Mouse (Mus musculus): ENCODE measurements around the gene Gm29427. TPM values are rescaled to one million over a fixed set of nuclear protein-coding genes. Genes with fewer than 3 reads are reported as not detected.
A peak's percentile ranks its signal among the peaks of the same experiment; 100 is the strongest.

Gene Gm29427
- polyA plus RNA-seq (2015; fragmentation: Nextera tagmentation; extraction: Ambion mirVana), result not detected in 2 replicates

GRCm38 (mm10) chr1:130715561-130716217 is at the start of gene Gm29427:
Gene Gm29427 (minus strand): TSS chr1:130715799.
- under 1% methylated on average over 35 of the region's 38 CpGs for WGBS

GRCm38 (mm10) chr1:130764027-130764461 is 48.4 kb upstream of the Gm29427 start:
- H3K27me3 ChIP-seq (ENCODE audit: control insufficient read depth, insufficient read depth, low read depth, low read length), result no peaks in the 10 kb centered on the region
- ATAC-seq (ENCODE audit: low read depth), result peak; percentile 97
- no peak overlapping the region for H3K9ac ChIP-seq (ENCODE audit: low read length)
- WGBS, result 53% methylated on average over 12 of the region's 12 CpGs
- peaks cover 16% of the 10 kb centered on the region for H3K4me1 ChIP-seq (replicated peaks; ENCODE audit: control insufficient read depth, insufficient read depth, low read length)
- no peak overlapping the region for H3K4me3 ChIP-seq (ENCODE audit: low read length)
- no peaks in the 10 kb centered on the region for H3K36me3 ChIP-seq (ENCODE audit: control insufficient read depth, insufficient read depth, low read length)
- H3K4me2 ChIP-seq (ENCODE audit: low read depth, low read length), result peak overlapping the region; percentile 16
- H3K27ac ChIP-seq (ENCODE audit: low read length), result peak overlapping the region; percentile 97
- no peaks in the 10 kb centered on the region for H3K9me3 ChIP-seq (ENCODE audit: control insufficient read depth, low read length)

More at GRCm38 (mm10) chr1:130715561-130716217, at the start of gene Gm29427:
- Histone ChIP-seq H3K36me3 (ENCODE audit: control insufficient read depth, insufficient read depth, low read length) (peaks cover 3% of the 10 kb centered on the region), H3K4me2 (ENCODE audit: low read depth, low read length) (peak within 1 kb of the TSS; percentile 98), H3K4me3 (ENCODE audit: low read length) (peak within 1 kb of the TSS; percentile 97), H3K9me3 (ENCODE audit: control insufficient read depth, low read length) (no peaks in the 10 kb centered on the region), H3K4me1 (replicated peaks; ENCODE audit: control insufficient read depth, insufficient read depth, low read length) (peaks cover 16% of the 10 kb centered on the region), H3K27ac (ENCODE audit: low read length) (peak within 1 kb of the TSS; percentile 93), H3K9ac (ENCODE audit: low read length) (peak within 1 kb of the TSS; percentile 98), H3K27me3 (ENCODE audit: control insufficient read depth, insufficient read depth, low read depth, low read length) (no peaks in the 10 kb centered on the region)
- peak; percentile 93 for ATAC-seq (ENCODE audit: low read depth)

- Histone ChIP-seq H3K4me1 (replicated peaks; ENCODE audit: control insufficient read depth, insufficient read depth, low read length) (peaks cover 16% of the 10 kb centered on the region), H3K27ac (ENCODE audit: low read length) (peak overlapping the region; percentile 44), H3K9ac (ENCODE audit: low read length) (no peak overlapping the region), H3K4me2 (ENCODE audit: low read depth, low read length) (no peak overlapping the region), H3K9me3 (ENCODE audit: control insufficient read depth, low read length) (no peaks in the 10 kb centered on the region), H3K36me3 (ENCODE audit: control insufficient read depth, insufficient read depth, low read length) (no peaks in the 10 kb centered on the region), H3K4me3 (ENCODE audit: low read length) (no peak overlapping the region), H3K27me3 (ENCODE audit: control insufficient read depth, insufficient read depth, low read depth, low read length) (no peaks in the 10 kb centered on the region)
- WGBS, result 48% methylated on average over 3 of the region's 3 CpGs
- ATAC-seq (ENCODE audit: low read depth), result no peak
These were observed 46.6 kb upstream of the Gm29427 start for GRCm38 (mm10) chr1:130762045-130762760.

- Histone ChIP-seq H3K27ac (ENCODE audit: low read length) (peak overlapping the region; percentile 19), H3K9ac (ENCODE audit: low read length) (no peak overlapping the region), H3K36me3 (ENCODE audit: control insufficient read depth, insufficient read depth, low read length) (no peaks in the 10 kb centered on the region), H3K4me3 (ENCODE audit: low read length) (no peak overlapping the region), H3K27me3 (ENCODE audit: control insufficient read depth, insufficient read depth, low read depth, low read length) (no peaks in the 10 kb centered on the region), H3K4me2 (ENCODE audit: low read depth, low read length) (no peak overlapping the region), H3K4me1 (replicated peaks; ENCODE audit: control insufficient read depth, insufficient read depth, low read length) (peaks cover 16% of the 10 kb centered on the region), H3K9me3 (ENCODE audit: control insufficient read depth, low read length) (no peaks in the 10 kb centered on the region)
- no peak for ATAC-seq (ENCODE audit: low read depth)
- 43% methylated on average over 1 of the region's 1 CpGs for WGBS
These were observed 46.0 kb upstream of the Gm29427 start for GRCm38 (mm10) chr1:130761597-130761996.

GRCm38 (mm10) chr1:130759689-130760088 is 44.1 kb upstream of the Gm29427 start:
- no peak for ATAC-seq (ENCODE audit: low read depth)
- Histone ChIP-seq H3K4me2 (ENCODE audit: low read depth, low read length) (no peak overlapping the region), H3K36me3 (ENCODE audit: control insufficient read depth, insufficient read depth, low read length) (no peaks in the 10 kb centered on the region), H3K9ac (ENCODE audit: low read length) (no peak overlapping the region), H3K9me3 (ENCODE audit: control insufficient read depth, low read length) (no peaks in the 10 kb centered on the region), H3K4me1 (replicated peaks; ENCODE audit: control insufficient read depth, insufficient read depth, low read length) (peaks cover 16% of the 10 kb centered on the region), H3K27me3 (ENCODE audit: control insufficient read depth, insufficient read depth, low read depth, low read length) (no peaks in the 10 kb centered on the region), H3K4me3 (ENCODE audit: low read length) (no peak overlapping the region), H3K27ac (ENCODE audit: low read length) (no peak overlapping the region)
- 40% methylated on average over 9 of the region's 9 CpGs for WGBS

GRCm38 (mm10) chr1:130746819-130747218 is 31.2 kb upstream of the Gm29427 start:
- WGBS, result 70% methylated on average over 3 of the region's 3 CpGs
- Histone ChIP-seq H3K4me3 (ENCODE audit: low read length) (no peak overlapping the region), H3K9me3 (ENCODE audit: control insufficient read depth, low read length) (no peaks in the 10 kb centered on the region)

GRCm38 (mm10) chr1:130745591-130745990 is 30.0 kb upstream of the Gm29427 start:
- Histone ChIP-seq H3K4me2 (ENCODE audit: low read depth, low read length) (no peak overlapping the region), H3K9ac (ENCODE audit: low read length) (no peak overlapping the region), H3K4me3 (ENCODE audit: low read length) (no peak overlapping the region), H3K9me3 (ENCODE audit: control insufficient read depth, low read length) (no peaks in the 10 kb centered on the region), H3K36me3 (ENCODE audit: control insufficient read depth, insufficient read depth, low read length) (peaks cover 2% of the 10 kb centered on the region), H3K27me3 (ENCODE audit: control insufficient read depth, insufficient read depth, low read depth, low read length) (no peaks in the 10 kb centered on the region), H3K27ac (ENCODE audit: low read length) (no peak overlapping the region), H3K4me1 (replicated peaks; ENCODE audit: control insufficient read depth, insufficient read depth, low read length) (peaks cover 10% of the 10 kb centered on the region)
- ATAC-seq (ENCODE audit: low read depth), result no peak
- WGBS, result 95% methylated on average over 3 of the region's 3 CpGs

More at GRCm38 (mm10) chr1:130746819-130747218, 31.2 kb upstream of the Gm29427 start:
- no peaks in the 10 kb centered on the region for H3K27me3 ChIP-seq (ENCODE audit: control insufficient read depth, insufficient read depth, low read depth, low read length)
- H3K9ac ChIP-seq (ENCODE audit: low read length), result no peak overlapping the region
- peaks cover 2% of the 10 kb centered on the region for H3K36me3 ChIP-seq (ENCODE audit: control insufficient read depth, insufficient read depth, low read length)
- H3K4me2 ChIP-seq (ENCODE audit: low read depth, low read length), result no peak overlapping the region
- H3K4me1 ChIP-seq (replicated peaks; ENCODE audit: control insufficient read depth, insufficient read depth, low read length), result 0 out of 2 replicates have a peak, but pooled peaks cover 2% of the 10 kb centered on the region
- H3K27ac ChIP-seq (ENCODE audit: low read length), result no peak overlapping the region
- no peak for ATAC-seq (ENCODE audit: low read depth)

- ATAC-seq (ENCODE audit: low read depth), result no peak
- no peaks in the 10 kb centered on the region for H3K27me3 ChIP-seq (ENCODE audit: control insufficient read depth, insufficient read depth, low read depth, low read length)
- H3K9me3 ChIP-seq (ENCODE audit: control insufficient read depth, low read length), result no peaks in the 10 kb centered on the region
- 82% methylated on average over 5 of the region's 5 CpGs for WGBS
- H3K4me1 ChIP-seq (replicated peaks; ENCODE audit: control insufficient read depth, insufficient read depth, low read length), result peaks cover 13% of the 10 kb centered on the region
- H3K9ac ChIP-seq (ENCODE audit: low read length), result no peak overlapping the region
- H3K4me2 ChIP-seq (ENCODE audit: low read depth, low read length), result no peak overlapping the region
- no peak overlapping the region for H3K27ac ChIP-seq (ENCODE audit: low read length)
- H3K4me3 ChIP-seq (ENCODE audit: low read length), result no peak overlapping the region
- H3K36me3 ChIP-seq (ENCODE audit: control insufficient read depth, insufficient read depth, low read length), result peaks cover 2% of the 10 kb centered on the region
These were observed 29.4 kb upstream of the Gm29427 start for GRCm38 (mm10) chr1:130744961-130745360.

GRCm38 (mm10) chr1:130744217-130744616 is 28.6 kb upstream of the Gm29427 start:
- Histone ChIP-seq H3K27ac (ENCODE audit: low read length) (no peak overlapping the region), H3K4me3 (ENCODE audit: low read length) (no peak overlapping the region), H3K4me1 (replicated peaks; ENCODE audit: control insufficient read depth, insufficient read depth, low read length) (peaks cover 13% of the 10 kb centered on the region), H3K27me3 (ENCODE audit: control insufficient read depth, insufficient read depth, low read depth, low read length) (no peaks in the 10 kb centered on the region), H3K9me3 (ENCODE audit: control insufficient read depth, low read length) (no peaks in the 10 kb centered on the region), H3K36me3 (ENCODE audit: control insufficient read depth, insufficient read depth, low read length) (peaks cover 2% of the 10 kb centered on the region), H3K4me2 (ENCODE audit: low read depth, low read length) (no peak overlapping the region), H3K9ac (ENCODE audit: low read length) (no peak overlapping the region)
- WGBS, result 60% methylated on average over 2 of the region's 2 CpGs
- ATAC-seq (ENCODE audit: low read depth), result no peak

Measured in lung, embryonic 16.5 days (tissue).